Mouse (Mus musculus): Measurements from ENCODE around the gene Uba3. TPM values are rescaled to one million over a fixed set of nuclear protein-coding genes. Genes with fewer than 3 reads are reported as not detected.

The Uba3 gene
- polyA plus RNA-seq, 1 experiment from 2014 or later = 99.9 TPM

- WGBS = 93% methylated on average over 7 of the region's 7 CpGs
- no peak for ATAC-seq
- Histone ChIP-seq H3K4me2 (ENCODE audit: low read length) (no peak overlapping the region), H3K9me3 (ENCODE audit: control insufficient read depth, low read length) (0 out of 2 replicates have a peak, but pooled peaks cover 3% of the 10 kb centered on the region), H3K36me3 (ENCODE audit: control insufficient read depth, insufficient read depth) (peaks cover 16% of the 10 kb centered on the region), H3K9ac (replicated peaks; ENCODE audit: low read depth, low read length) (no peak overlapping the region), H3K27ac (ENCODE audit: low read length) (no peak overlapping the region), H3K4me3 (replicated peaks; ENCODE audit: low read length) (no peak overlapping the region), H3K27me3 (replicated peaks; ENCODE audit: control insufficient read depth, insufficient read depth, low read length) (no peaks in the 10 kb centered on the region), H3K4me1 (replicated peaks; ENCODE audit: control insufficient read depth, insufficient read depth, low read length) (no peaks in the 10 kb centered on the region)
These were observed 29.6 kb upstream of the Uba3 start for GRCm38 (mm10) chr6:97234911-97235668.

GRCm38 (mm10) chr6:97227067-97227847 is 21.8 kb upstream of the Uba3 start:
- no peak overlapping the region for H3K4me2 ChIP-seq (ENCODE audit: low read length)
- H3K4me3 ChIP-seq (replicated peaks; ENCODE audit: low read length) = no peak overlapping the region
- no peak overlapping the region for H3K27ac ChIP-seq (ENCODE audit: low read length)
- no peak overlapping the region for H3K9ac ChIP-seq (replicated peaks; ENCODE audit: low read depth, low read length)
- no peak for ATAC-seq
- peaks cover 7% of the 10 kb centered on the region for H3K4me1 ChIP-seq (replicated peaks; ENCODE audit: control insufficient read depth, insufficient read depth, low read length)
- no peaks in the 10 kb centered on the region for H3K27me3 ChIP-seq (replicated peaks; ENCODE audit: control insufficient read depth, insufficient read depth, low read length)
- 98% methylated on average over 9 of the region's 9 CpGs for WGBS
- no peaks in the 10 kb centered on the region for H3K9me3 ChIP-seq (ENCODE audit: control insufficient read depth, low read length)
- H3K36me3 ChIP-seq (ENCODE audit: control insufficient read depth, insufficient read depth) = peaks cover 9% of the 10 kb centered on the region

GRCm38 (mm10) chr6:97226083-97226491 is 20.6 kb upstream of the Uba3 start:
- Histone ChIP-seq H3K36me3 (ENCODE audit: control insufficient read depth, insufficient read depth) (peaks cover 7% of the 10 kb centered on the region; the same call in 1 of the 2 replicates), H3K27ac (ENCODE audit: low read length) (no peak overlapping the region), H3K27me3 (replicated peaks; ENCODE audit: control insufficient read depth, insufficient read depth, low read length) (no peaks in the 10 kb centered on the region), H3K4me3 (replicated peaks; ENCODE audit: low read length) (no peak overlapping the region), H3K9me3 (ENCODE audit: control insufficient read depth, low read length) (no peaks in the 10 kb centered on the region), H3K4me2 (ENCODE audit: low read length) (no peak overlapping the region), H3K9ac (replicated peaks; ENCODE audit: low read depth, low read length) (no peak overlapping the region), H3K4me1 (replicated peaks; ENCODE audit: control insufficient read depth, insufficient read depth, low read length) (peaks cover 18% of the 10 kb centered on the region)
- ATAC-seq = no peak
- WGBS = 30% methylated on average over 1 of the region's 1 CpGs

- Histone ChIP-seq H3K4me1 (replicated peaks; ENCODE audit: control insufficient read depth, insufficient read depth, low read length) (peaks cover 19% of the 10 kb centered on the region), H3K4me2 (ENCODE audit: low read length) (no peak overlapping the region), H3K4me3 (replicated peaks; ENCODE audit: low read length) (no peak overlapping the region), H3K36me3 (ENCODE audit: control insufficient read depth, insufficient read depth) (0 out of 2 replicates have a peak, but pooled peaks cover 3% of the 10 kb centered on the region), H3K27ac (ENCODE audit: low read length) (no peak overlapping the region), H3K27me3 (replicated peaks; ENCODE audit: control insufficient read depth, insufficient read depth, low read length) (no peaks in the 10 kb centered on the region), H3K9ac (replicated peaks; ENCODE audit: low read depth, low read length) (no peak overlapping the region), H3K9me3 (ENCODE audit: control insufficient read depth, low read length) (no peaks in the 10 kb centered on the region)
- WGBS = 97% methylated on average over 8 of the region's 8 CpGs
- ATAC-seq = no peak
These were observed 19.1 kb upstream of the Uba3 start for GRCm38 (mm10) chr6:97224505-97224904.

GRCm38 (mm10) chr6:97223566-97223965 is 18.1 kb upstream of the Uba3 start:
- Histone ChIP-seq H3K4me1 (replicated peaks; ENCODE audit: control insufficient read depth, insufficient read depth, low read length) (peaks cover 19% of the 10 kb centered on the region), H3K9ac (replicated peaks; ENCODE audit: low read depth, low read length) (no peak overlapping the region), H3K4me3 (replicated peaks; ENCODE audit: low read length) (no peak overlapping the region), H3K9me3 (ENCODE audit: control insufficient read depth, low read length) (no peaks in the 10 kb centered on the region), H3K36me3 (ENCODE audit: control insufficient read depth, insufficient read depth) (0 out of 2 replicates have a peak, but pooled peaks cover 3% of the 10 kb centered on the region), H3K27ac (ENCODE audit: low read length) (no peak overlapping the region), H3K27me3 (replicated peaks; ENCODE audit: control insufficient read depth, insufficient read depth, low read length) (no peaks in the 10 kb centered on the region), H3K4me2 (ENCODE audit: low read length) (no peak overlapping the region)
- 73% methylated on average over 4 of the region's 4 CpGs for WGBS
- ATAC-seq = no peak

- Histone ChIP-seq H3K4me3 (replicated peaks; ENCODE audit: low read length) (no peak overlapping the region), H3K4me2 (ENCODE audit: low read length) (no peak overlapping the region), H3K4me1 (replicated peaks; ENCODE audit: control insufficient read depth, insufficient read depth, low read length) (peaks cover 19% of the 10 kb centered on the region), H3K9me3 (ENCODE audit: control insufficient read depth, low read length) (no peaks in the 10 kb centered on the region), H3K36me3 (ENCODE audit: control insufficient read depth, insufficient read depth) (0 out of 2 replicates have a peak, but pooled peaks cover 3% of the 10 kb centered on the region), H3K27me3 (replicated peaks; ENCODE audit: control insufficient read depth, insufficient read depth, low read length) (no peaks in the 10 kb centered on the region), H3K9ac (replicated peaks; ENCODE audit: low read depth, low read length) (no peak overlapping the region), H3K27ac (ENCODE audit: low read length) (no peak overlapping the region)
- ATAC-seq = no peak
- 64% methylated on average over 5 of the region's 5 CpGs for WGBS
These were observed 17.6 kb upstream of the Uba3 start for GRCm38 (mm10) chr6:97222931-97223467.

- 44% methylated on average over 6 of the region's 6 CpGs for WGBS
- H3K4me2 ChIP-seq (ENCODE audit: low read length) = no peak overlapping the region
- H3K9ac ChIP-seq (replicated peaks; ENCODE audit: low read depth, low read length) = no peak overlapping the region
These were observed 16.9 kb upstream of the Uba3 start for GRCm38 (mm10) chr6:97222321-97222720.

GRCm38 (mm10) chr6:97221205-97222025 is 16.0 kb upstream of the Uba3 start:
- 55% methylated on average over 15 of the region's 15 CpGs for WGBS
- H3K36me3 ChIP-seq (ENCODE audit: control insufficient read depth, insufficient read depth) = no peaks in the 10 kb centered on the region
- H3K4me2 ChIP-seq (ENCODE audit: low read length) = no peak overlapping the region

More at GRCm38 (mm10) chr6:97222321-97222720, 16.9 kb upstream of the Uba3 start:
- Histone ChIP-seq H3K4me1 (replicated peaks; ENCODE audit: control insufficient read depth, insufficient read depth, low read length) (peaks cover 19% of the 10 kb centered on the region), H3K27me3 (replicated peaks; ENCODE audit: control insufficient read depth, insufficient read depth, low read length) (no peaks in the 10 kb centered on the region), H3K27ac (ENCODE audit: low read length) (no peak overlapping the region), H3K4me3 (replicated peaks; ENCODE audit: low read length) (no peak overlapping the region), H3K9me3 (ENCODE audit: control insufficient read depth, low read length) (no peaks in the 10 kb centered on the region), H3K36me3 (ENCODE audit: control insufficient read depth, insufficient read depth) (0 out of 2 replicates have a peak, but pooled peaks cover 2% of the 10 kb centered on the region)
- no peak for ATAC-seq

More at GRCm38 (mm10) chr6:97221205-97222025, 16.0 kb upstream of the Uba3 start:
- Histone ChIP-seq H3K9me3 (ENCODE audit: control insufficient read depth, low read length) (no peaks in the 10 kb centered on the region), H3K4me1 (replicated peaks; ENCODE audit: control insufficient read depth, insufficient read depth, low read length) (peaks cover 25% of the 10 kb centered on the region), H3K27me3 (replicated peaks; ENCODE audit: control insufficient read depth, insufficient read depth, low read length) (no peaks in the 10 kb centered on the region), H3K4me3 (replicated peaks; ENCODE audit: low read length) (no peak overlapping the region), H3K27ac (ENCODE audit: low read length) (peak overlapping the region; percentile 24; the same call in 1 of the 2 replicates), H3K9ac (replicated peaks; ENCODE audit: low read depth, low read length) (no peak overlapping the region)
- ATAC-seq = peak; percentile 65

Measured in forebrain, embryonic 16.5 days (tissue).